Mouse (Mus musculus) liver, postnatal 0 days (tissue): ENCODE data around the gene Zfp462. TPM values are rescaled to one million over a fixed set of nuclear protein-coding genes. Genes with fewer than 3 reads are reported as not detected.

Experiments
- ATAC-seq: fragments of 200-750 bp; cut with Nextera tagmentation; 2 replicates; pipeline ENCODE4 v1.8.0; 2017; ENCODE audit warnings: mild to moderate bottlenecking, moderate library complexity
- DNase-seq: peaks from one replicate; pipeline ENCODE4 v3.0.0-alpha.2; 2016
- H3K27ac ChIP-seq: fragments of 300-500 bp; sonication (generic); 2 replicates; pipeline ENCODE4 v1.5.1; 2014; ENCODE audit warnings: antibody characterized with exemption, moderate library complexity, mild to moderate bottlenecking, low read depth
- H3K27me3 ChIP-seq: fragments of 300-500 bp; sonication (generic); 2 replicates; pipeline ENCODE4 v1.6.1; 2014; ENCODE audit warnings: low read length, control low read depth, mixed read lengths; ENCODE audit not compliant: insufficient read depth
- H3K36me3 ChIP-seq: fragments of 300-500 bp; sonication (generic); replicated peaks from 2 replicates; pipeline ENCODE4 v1.6.1; 2014; ENCODE audit warnings: mild to moderate bottlenecking, control low read depth, low read length, moderate library complexity, mixed read lengths; ENCODE audit not compliant: insufficient read depth
- H3K4me1 ChIP-seq: fragments of 300-500 bp; sonication (generic); 2 replicates; pipeline ENCODE4 v1.6.1; 2014; ENCODE audit warnings: antibody characterized with exemption, mild to moderate bottlenecking, control low read depth; ENCODE audit not compliant: insufficient read depth
- H3K4me2 ChIP-seq: fragments of 300-500 bp; sonication (generic); 2 replicates; pipeline ENCODE4 v1.6.1; 2014; ENCODE audit warnings: low read depth, mild to moderate bottlenecking, low read length, moderate library complexity, mixed read lengths
- H3K4me3 ChIP-seq: fragments of 300-500 bp; sonication (generic); 2 replicates; pipeline ENCODE4 v1.5.1; 2014; ENCODE audit warnings: low read depth, low read length
- H3K9ac ChIP-seq: fragments of 300-500 bp; sonication (generic); replicated peaks from 2 replicates; pipeline ENCODE4 v1.6.1; 2014; ENCODE audit warnings: mild to moderate bottlenecking, moderate library complexity
- H3K9me3 ChIP-seq: fragments of 300-500 bp; sonication (generic); 2 replicates; pipeline ENCODE4 v1.6.1; 2016; ENCODE audit warnings: mild to moderate bottlenecking, control low read depth, low read length, mixed read lengths
- CTCF ChIP-seq: sonication (generic); IDR thresholded peaks from 2 replicates; pipeline ENCODE4 v1.5.1; 2016; ENCODE audit warnings: antibody characterized with exemption, low read depth
- EP300 ChIP-seq: IDR thresholded peaks from 2 replicates; pipeline ENCODE4 v1.6.1; 2016; ENCODE audit warnings: antibody characterized with exemption, low read depth, mild to moderate bottlenecking
- WGBS: fragments of 180-500 bp; shearing (Covaris S2); extraction: QIAGEN DNeasy Blood & Tissue Kit; methylation state at CpG from one replicate; pipeline ENCODE4 v1.1.7; 2014; ENCODE audit not compliant: insufficient replicate concordance; 5-methylcytosine and 5-hydroxymethylcytosine counted together
- polyA plus RNA-seq: library from polyadenylated mRNA; unstranded; fragments of >200 nt; fragmentation: Nextera tagmentation; extraction: Ambion mirVana; gene quantifications from 2 replicates; pipeline ENCODE4 v1.2.1, GENCODE M21; 2015

Zfp462 gene
- polyA plus RNA-seq, 1 experiment from 2014 or later: 0.14 TPM

DNA sequence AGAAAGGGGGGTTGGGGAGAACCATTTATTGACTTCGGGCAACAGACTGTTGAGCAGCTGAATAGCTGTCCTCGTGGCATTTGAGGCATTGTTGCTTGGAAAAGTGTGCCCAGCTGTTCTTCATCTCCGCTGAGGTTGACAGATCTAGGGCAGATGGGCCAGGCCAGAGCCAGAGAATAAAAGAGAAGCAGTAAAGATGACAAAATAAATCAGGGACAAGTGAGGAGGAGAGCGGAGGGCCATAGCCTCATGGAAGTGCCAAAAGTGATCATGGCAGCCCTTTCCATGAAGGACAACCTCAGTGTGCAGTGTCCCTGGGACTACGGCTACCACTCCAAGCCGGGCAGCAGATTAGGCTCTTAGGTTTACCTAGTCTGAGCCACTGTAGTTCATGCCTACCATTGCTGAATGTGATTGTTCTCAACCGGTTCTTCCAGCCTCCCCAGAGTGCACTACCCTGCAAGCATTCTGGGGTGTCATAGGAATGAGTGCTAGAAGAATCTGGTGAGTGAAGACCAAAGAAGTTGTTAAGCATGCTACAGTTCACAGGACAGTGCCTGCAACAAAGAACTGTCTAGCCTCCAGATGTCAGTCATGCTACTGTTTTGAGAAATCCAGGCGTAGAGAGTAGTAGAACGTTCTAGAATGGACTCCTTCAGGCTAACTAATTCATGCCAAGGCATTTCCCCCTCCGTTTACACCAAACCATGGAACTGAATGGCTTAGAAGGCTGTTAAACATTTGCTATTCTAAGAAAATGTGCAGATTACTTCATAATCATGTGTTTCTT, 113.0 kb downstream of the Zfp462 start:
- no peak overlapping the region for H3K4me3 ChIP-seq
- no peaks in the 10 kb centered on the region for H3K9me3 ChIP-seq
- DNase-seq (no peak), ATAC-seq (no peak)
- H3K9ac ChIP-seq: no peak overlapping the region
- H3K36me3 ChIP-seq: no peaks in the 10 kb centered on the region
- H3K27ac ChIP-seq: no peak overlapping the region
- H3K27me3 ChIP-seq: no peaks in the 10 kb centered on the region
- no peaks in the 10 kb centered on the region for H3K4me1 ChIP-seq
- TF ChIP-seq EP300 (no peak), CTCF (no peak)
- no peak overlapping the region for H3K4me2 ChIP-seq
- WGBS: 77% methylated on average over 10 of the region's 10 CpGs

DNA sequence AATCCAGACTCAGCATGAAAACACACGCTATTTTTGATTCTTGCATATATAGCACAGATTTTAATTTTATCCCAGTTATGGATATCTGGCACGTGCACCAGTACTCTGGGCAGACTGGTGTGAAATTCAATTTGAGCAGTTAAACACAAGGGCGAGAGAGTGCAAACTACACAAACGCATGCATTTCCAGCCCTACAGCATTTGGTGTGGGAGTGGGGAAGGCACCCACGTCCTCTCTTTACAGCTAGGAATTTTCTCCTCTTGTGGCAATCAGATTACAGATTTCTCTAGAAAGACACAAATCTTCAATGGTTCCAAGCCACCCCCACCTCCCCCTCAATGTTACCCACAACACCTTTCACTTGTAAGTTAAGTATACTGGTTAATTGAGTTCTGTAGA, 114.1 kb downstream of the Zfp462 start:
- Histone ChIP-seq H3K27me3 (no peaks in the 10 kb centered on the region), H3K4me2 (no peak overlapping the region), H3K4me1 (no peaks in the 10 kb centered on the region), H3K9ac (no peak overlapping the region), H3K9me3 (no peaks in the 10 kb centered on the region), H3K36me3 (no peaks in the 10 kb centered on the region), H3K27ac (no peak overlapping the region), H3K4me3 (no peak overlapping the region)
- DNase-seq (no peak), ATAC-seq (no peak)
- WGBS: 80% methylated on average over 5 of the region's 5 CpGs
- no peak for TF ChIP-seq CTCF
- TF ChIP-seq EP300: no peak

- H3K4me2 ChIP-seq: no peak overlapping the region
- ATAC-seq: peak; percentile 23; the same call in 1 of the 2 replicates
- TF ChIP-seq EP300 (no peak), CTCF (no peak)
- no peaks in the 10 kb centered on the region for H3K9me3 ChIP-seq
- H3K4me3 ChIP-seq: no peak overlapping the region
- no peak for DNase-seq
- no peaks in the 10 kb centered on the region; the same call in 1 of the 2 replicates for H3K4me1 ChIP-seq
- WGBS: 65% methylated on average over 17 of the region's 17 CpGs
- H3K27me3 ChIP-seq: no peaks in the 10 kb centered on the region
- no peaks in the 10 kb centered on the region for H3K36me3 ChIP-seq
- no peak overlapping the region for H3K27ac ChIP-seq
- no peak overlapping the region for H3K9ac ChIP-seq
Observed at GRCm38 (mm10) chr4:55066341-55067170, 121.7 kb downstream of the Zfp462 start.

GRCm38 (mm10) chr4:55071535-55071934, 126.7 kb downstream of the Zfp462 start:
- DNase-seq: no peak
- Histone ChIP-seq H3K4me3 (no peak overlapping the region), H3K9ac (no peak overlapping the region), H3K36me3 (no peaks in the 10 kb centered on the region), H3K9me3 (no peaks in the 10 kb centered on the region), H3K4me2 (no peak overlapping the region), H3K27ac (no peak overlapping the region), H3K4me1 (no peaks in the 10 kb centered on the region), H3K27me3 (no peaks in the 10 kb centered on the region)
- no peak for TF ChIP-seq CTCF
- no peak for TF ChIP-seq EP300
- WGBS: 79% methylated on average over 5 of the region's 5 CpGs
- no peak for ATAC-seq

- Histone ChIP-seq H3K4me2 (no peak overlapping the region), H3K9me3 (no peaks in the 10 kb centered on the region), H3K27ac (no peak overlapping the region), H3K4me1 (no peaks in the 10 kb centered on the region), H3K9ac (no peak overlapping the region), H3K27me3 (no peaks in the 10 kb centered on the region), H3K4me3 (no peak overlapping the region), H3K36me3 (no peaks in the 10 kb centered on the region)
- TF ChIP-seq CTCF: no peak
- TF ChIP-seq EP300: no peak
- DNase-seq (no peak), ATAC-seq (no peak)
- 78% methylated on average over 11 of the region's 11 CpGs for WGBS
Observed at GRCm38 (mm10) chr4:55077133-55077889, 132.5 kb downstream of the Zfp462 start.
